Mouse (Mus musculus) stomach, embryonic 15.5 days (tissue): ENCODE results near the gene Pnpla5. TPM values are rescaled to one million over a fixed set of nuclear protein-coding genes. Genes with fewer than 3 reads are reported as not detected.
"Not testable (repeated sequence)": the region's sequence is repeated elsewhere in the genome, so short reads cannot be mapped to it uniquely, and the experiment has no call there.

ENCODE experiments used
- ATAC-seq: fragments of 200-750 bp; cut with Nextera tagmentation; 2 replicates; pipeline ENCODE4 v1.8.0; 2017; ENCODE audit warnings: low read depth, moderate number of reproducible peaks, moderate TSS enrichment; ENCODE audit not compliant: insufficient read depth, low FRiP score
- H3K27ac ChIP-seq: fragments of 300-500 bp; sonication (generic); 2 replicates; pipeline ENCODE4 v1.5.1; 2015; ENCODE audit warnings: mild to moderate bottlenecking, inconsistent platforms
- H3K27me3 ChIP-seq: fragments of 300-500 bp; sonication (generic); replicated peaks from 2 replicates; pipeline ENCODE4 v1.6.1; 2015; ENCODE audit warnings: inconsistent platforms
- H3K36me3 ChIP-seq: fragments of 300-500 bp; sonication (generic); 2 replicates; pipeline ENCODE4 v1.6.1; 2015; ENCODE audit warnings: inconsistent platforms
- H3K4me1 ChIP-seq: fragments of 300-500 bp; sonication (generic); 2 replicates; pipeline ENCODE4 v1.6.1; 2015; ENCODE audit warnings: inconsistent platforms
- H3K4me2 ChIP-seq: fragments of 300-500 bp; sonication (generic); 2 replicates; pipeline ENCODE4 v1.6.1; 2015; ENCODE audit warnings: mild to moderate bottlenecking, inconsistent platforms
- H3K4me3 ChIP-seq: fragments of 300-500 bp; sonication (generic); replicated peaks from 2 replicates; pipeline ENCODE4 v1.5.1; 2015; ENCODE audit warnings: inconsistent platforms
- H3K9ac ChIP-seq: fragments of 300-500 bp; sonication (generic); 2 replicates; pipeline ENCODE4 v1.6.1; 2015; ENCODE audit warnings: inconsistent platforms
- H3K9me3 ChIP-seq: fragments of 300-500 bp; sonication (generic); 2 replicates; pipeline ENCODE4 v1.6.1; 2016; ENCODE audit warnings: inconsistent platforms
- WGBS: fragments of 180-500 bp; shearing (Covaris S2); methylation state at CpG from one replicate; pipeline ENCODE4 v1.1.7; 2015; 5-methylcytosine and 5-hydroxymethylcytosine counted together
- polyA plus RNA-seq: library from polyadenylated mRNA; unstranded; fragments of >200 nt; fragmentation: Nextera tagmentation; extraction: Ambion mirVana; gene quantifications from 2 replicates; pipeline ENCODE4 v1.2.1, GENCODE M21; 2015

Pnpla5 gene
- polyA plus RNA-seq, 1 experiment from 2014 or later = not detected

GRCm38 (mm10) chr15:84113873-84114272 lies 9.1 kb downstream of the Pnpla5 start:
- no peak overlapping the region for H3K4me3 ChIP-seq
- H3K27ac ChIP-seq = no peak overlapping the region
- H3K9ac ChIP-seq = no peak overlapping the region
- H3K36me3 ChIP-seq = no peaks in the 10 kb centered on the region
- H3K9me3 ChIP-seq = no peaks in the 10 kb centered on the region
- ATAC-seq = no peak
- H3K4me2 ChIP-seq = no peak overlapping the region
- WGBS = 72% methylated on average over 6 of the region's 6 CpGs
- H3K27me3 ChIP-seq = no peaks in the 10 kb centered on the region
- H3K4me1 ChIP-seq = no peaks in the 10 kb centered on the region

- 5% methylated on average over 13 of the region's 13 CpGs for WGBS
- H3K9ac ChIP-seq = no peak overlapping the region
Observed at GRCm38 (mm10) chr15:84108899-84109298, 14.1 kb downstream of the Pnpla5 start.

GRCm38 (mm10) chr15:84105924-84106500 lies 17.0 kb downstream of the Pnpla5 start:
- Histone ChIP-seq H3K9ac (no peak overlapping the region), H3K4me2 (peak overlapping the region; percentile 95), H3K27ac (no peak overlapping the region), H3K4me1 (peaks cover 10% of the 10 kb centered on the region), H3K27me3 (peaks cover 35% of the 10 kb centered on the region), H3K9me3 (no peaks in the 10 kb centered on the region), H3K4me3 (peak overlapping the region; percentile 48), H3K36me3 (no peaks in the 10 kb centered on the region)
- no peak for ATAC-seq
- 8% methylated on average over 12 of the region's 12 CpGs for WGBS

More at GRCm38 (mm10) chr15:84108899-84109298, 14.1 kb downstream of the Pnpla5 start:
- no peak for ATAC-seq
- Histone ChIP-seq H3K4me2 (no peak overlapping the region), H3K9me3 (no peaks in the 10 kb centered on the region), H3K4me3 (no peak overlapping the region), H3K27me3 (peaks cover 31% of the 10 kb centered on the region), H3K36me3 (no peaks in the 10 kb centered on the region), H3K27ac (no peak overlapping the region), H3K4me1 (peaks cover 10% of the 10 kb centered on the region)

- WGBS = 3% methylated on average over 77 of the region's 77 CpGs
- H3K27ac ChIP-seq = no peak within 1 kb of the TSS
- peak within 1 kb of the TSS; percentile 95 for H3K4me2 ChIP-seq
- peak within 1 kb of the TSS; percentile 20; the same call in 1 of the 2 replicates for H3K9ac ChIP-seq
- no peak for ATAC-seq
- no peaks in the 10 kb centered on the region for H3K9me3 ChIP-seq
- H3K27me3 ChIP-seq = peaks cover 35% of the 10 kb centered on the region
- peak within 1 kb of the TSS; percentile 48 for H3K4me3 ChIP-seq
- H3K4me1 ChIP-seq = peaks cover 10% of the 10 kb centered on the region
- no peaks in the 10 kb centered on the region for H3K36me3 ChIP-seq
Observed at GRCm38 (mm10) chr15:84105105-84105923, 17.7 kb downstream of the Pnpla5 start, which contains the start of gene Sult4a1. TSS of gene Sult4a1 (minus strand) at chr15:84105754.

- Histone ChIP-seq H3K4me2 (peak overlapping the region; percentile 95; the same call in 1 of the 2 replicates), H3K9me3 (no peaks in the 10 kb centered on the region), H3K4me1 (peaks cover 10% of the 10 kb centered on the region), H3K4me3 (no peak overlapping the region), H3K27ac (no peak overlapping the region), H3K27me3 (peaks cover 35% of the 10 kb centered on the region), H3K36me3 (no peaks in the 10 kb centered on the region), H3K9ac (no peak overlapping the region)
- ATAC-seq = no peak
- WGBS = 72% methylated on average over 7 of the region's 7 CpGs
Observed at GRCm38 (mm10) chr15:84104626-84105025, 18.3 kb downstream of the Pnpla5 start.

GRCm38 (mm10) chr15:84097536-84097935 lies 25.4 kb downstream of the Pnpla5 start:
- H3K36me3 ChIP-seq, H3K9ac ChIP-seq, H3K27ac ChIP-seq, H3K4me1 ChIP-seq, H3K27me3 ChIP-seq, ATAC-seq, H3K9me3 ChIP-seq, H3K4me3 ChIP-seq, H3K4me2 ChIP-seq: not testable (repeated sequence)
- 84% methylated on average over 15 of the region's 15 CpGs for WGBS

GRCm38 (mm10) chr15:84096051-84096450 lies 26.9 kb downstream of the Pnpla5 start:
- Histone ChIP-seq H3K36me3 (no peaks in the 10 kb centered on the region), H3K9me3 (no peaks in the 10 kb centered on the region), H3K27me3 (no peaks in the 10 kb centered on the region), H3K27ac (no peak overlapping the region), H3K4me2 (no peak overlapping the region), H3K4me1 (no peaks in the 10 kb centered on the region), H3K9ac (no peak overlapping the region), H3K4me3 (no peak overlapping the region)
- no peak for ATAC-seq
- WGBS = 82% methylated on average over 8 of the region's 8 CpGs

- 61% methylated on average over 6 of the region's 7 CpGs for WGBS
- Histone ChIP-seq H3K36me3 (no peaks in the 10 kb centered on the region), H3K9me3 (no peaks in the 10 kb centered on the region), H3K27me3 (no peaks in the 10 kb centered on the region), H3K4me1 (no peaks in the 10 kb centered on the region), H3K4me2 (no peak overlapping the region), H3K9ac (no peak overlapping the region), H3K4me3 (no peak overlapping the region), H3K27ac (no peak overlapping the region)
- no peak for ATAC-seq
Observed at GRCm38 (mm10) chr15:84094921-84095320, 28.1 kb downstream of the Pnpla5 start.

GRCm38 (mm10) chr15:84086775-84087174 lies 36.2 kb downstream of the Pnpla5 start:
- ATAC-seq = no peak; the same call in 1 of the 2 replicates
- no peaks in the 10 kb centered on the region for H3K9me3 ChIP-seq
- H3K4me3 ChIP-seq = no peak overlapping the region
- no peak overlapping the region for H3K9ac ChIP-seq
- H3K4me2 ChIP-seq = no peak overlapping the region
- no peaks in the 10 kb centered on the region for H3K4me1 ChIP-seq
- WGBS = 31% methylated on average over 9 of the region's 9 CpGs
- no peaks in the 10 kb centered on the region for H3K36me3 ChIP-seq
- no peaks in the 10 kb centered on the region for H3K27me3 ChIP-seq
- H3K27ac ChIP-seq = no peak overlapping the region

- Histone ChIP-seq H3K9ac (no peak overlapping the region), H3K4me3 (no peak overlapping the region), H3K36me3 (no peaks in the 10 kb centered on the region), H3K9me3 (no peaks in the 10 kb centered on the region), H3K27ac (no peak overlapping the region), H3K27me3 (no peaks in the 10 kb centered on the region), H3K4me1 (no peaks in the 10 kb centered on the region), H3K4me2 (no peak overlapping the region)
- 21% methylated on average over 12 of the region's 12 CpGs for WGBS
- no peak for ATAC-seq
Observed at GRCm38 (mm10) chr15:84086364-84086763, 36.6 kb downstream of the Pnpla5 start.

GRCm38 (mm10) chr15:84080069-84080468 lies 42.9 kb downstream of the Pnpla5 start:
- WGBS = 49% methylated on average over 7 of the region's 7 CpGs
- Histone ChIP-seq H3K9me3 (no peaks in the 10 kb centered on the region), H3K4me3 (no peak overlapping the region), H3K4me2 (no peak overlapping the region), H3K9ac (no peak overlapping the region), H3K27ac (no peak overlapping the region), H3K27me3 (no peaks in the 10 kb centered on the region), H3K36me3 (no peaks in the 10 kb centered on the region), H3K4me1 (no peaks in the 10 kb centered on the region)
- no peak; the same call in 1 of the 2 replicates for ATAC-seq

- ATAC-seq = no peak
- H3K9ac ChIP-seq = no peak overlapping the region
- no peak overlapping the region for H3K4me2 ChIP-seq
- H3K27ac ChIP-seq = no peak overlapping the region
- H3K4me1 ChIP-seq = no peaks in the 10 kb centered on the region
- no peak overlapping the region for H3K4me3 ChIP-seq
- no peaks in the 10 kb centered on the region for H3K27me3 ChIP-seq
- WGBS = 88% methylated on average over 2 of the region's 2 CpGs
- H3K36me3 ChIP-seq = no peaks in the 10 kb centered on the region
- no peaks in the 10 kb centered on the region for H3K9me3 ChIP-seq
Observed at GRCm38 (mm10) chr15:84079519-84079918, 43.5 kb downstream of the Pnpla5 start.
